Mouse (Mus musculus) hindbrain, embryonic 13.5 days (tissue): ENCODE measurements around the gene Bpifa2. TPM values are rescaled to one million over a fixed set of nuclear protein-coding genes. Genes with fewer than 3 reads are reported as not detected.

Source experiments
- ATAC-seq: fragments of 200-750 bp; cut with Nextera tagmentation; 2 replicates; pipeline ENCODE4 v1.8.0; 2017; ENCODE audit warnings: moderate TSS enrichment; ENCODE audit not compliant: low FRiP score
- H3K27ac ChIP-seq: fragments of 300-500 bp; sonication (generic); 2 replicates; pipeline ENCODE4 v1.5.1; 2015; ENCODE audit warnings: inconsistent platforms, mild to moderate bottlenecking, moderate library complexity
- H3K27me3 ChIP-seq: fragments of 300-500 bp; sonication (generic); 2 replicates; pipeline ENCODE4 v1.6.1; 2015; ENCODE audit warnings: mild to moderate bottlenecking, inconsistent platforms
- H3K36me3 ChIP-seq: fragments of 300-500 bp; sonication (generic); 2 replicates; pipeline ENCODE4 v1.6.1; 2015; ENCODE audit warnings: mild to moderate bottlenecking, inconsistent platforms
- H3K4me1 ChIP-seq: fragments of 300-500 bp; sonication (generic); replicated peaks from 2 replicates; pipeline ENCODE4 v1.6.1; 2015; ENCODE audit warnings: inconsistent platforms
- H3K4me2 ChIP-seq: fragments of 300-500 bp; sonication (generic); 2 replicates; pipeline ENCODE4 v1.6.1; 2015; ENCODE audit warnings: inconsistent platforms, mild to moderate bottlenecking, moderate library complexity
- H3K4me3 ChIP-seq: fragments of 300-500 bp; sonication (generic); 2 replicates; pipeline ENCODE4 v1.5.1; 2015; ENCODE audit warnings: mild to moderate bottlenecking, inconsistent platforms
- H3K9ac ChIP-seq: fragments of 300-500 bp; sonication (generic); 2 replicates; pipeline ENCODE4 v1.6.1; 2015; ENCODE audit warnings: mild to moderate bottlenecking, inconsistent platforms
- H3K9me3 ChIP-seq: fragments of 300-500 bp; sonication (generic); 2 replicates; pipeline ENCODE4 v1.6.1; 2016; ENCODE audit warnings: inconsistent platforms
- WGBS: fragments of 180-500 bp; shearing (Covaris S2); methylation state at CpG from one replicate; pipeline ENCODE4 v1.1.7; 2015; 5-methylcytosine and 5-hydroxymethylcytosine counted together
- polyA plus RNA-seq: library from polyadenylated mRNA; unstranded; fragments of >200 nt; fragmentation: Nextera tagmentation; extraction: Ambion mirVana; gene quantifications from 2 replicates; pipeline ENCODE4 v1.2.1, GENCODE M21; 2015

Bpifa2 gene
- polyA plus RNA-seq, result not detected in 2 replicates

DNA sequence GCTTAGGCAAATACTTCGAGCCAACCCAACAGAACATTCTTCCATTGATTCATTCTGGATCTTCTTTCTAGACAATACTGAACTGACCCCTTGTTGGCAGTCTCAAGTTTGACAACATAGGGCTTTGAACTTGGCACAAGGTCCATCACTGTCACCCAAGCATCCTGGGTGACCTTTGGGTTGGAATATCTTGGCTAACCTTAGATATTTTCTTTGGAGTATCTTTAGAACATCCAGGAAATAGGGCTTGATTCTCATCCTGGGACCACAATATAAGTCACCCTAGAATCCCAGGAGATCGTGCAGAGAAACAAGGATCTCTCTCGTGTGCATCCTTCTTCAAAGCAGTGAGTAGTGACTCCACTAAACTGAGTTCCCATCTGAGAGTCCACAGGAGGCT is at the start of gene Bpifa2:
Gene Bpifa2 (plus strand): TSS at position 301 of the 400 bp plus-strand sequence.
- Histone ChIP-seq H3K36me3 (no peaks in the 10 kb centered on the region), H3K9ac (no peak within 1 kb of the TSS), H3K27me3 (no peaks in the 10 kb centered on the region), H3K4me1 (no peaks in the 10 kb centered on the region), H3K4me2 (no peak within 1 kb of the TSS), H3K4me3 (no peak within 1 kb of the TSS), H3K9me3 (no peaks in the 10 kb centered on the region), H3K27ac (no peak within 1 kb of the TSS)
- no peak for ATAC-seq
- WGBS, result 86% methylated on average over 3 of the region's 3 CpGs

DNA sequence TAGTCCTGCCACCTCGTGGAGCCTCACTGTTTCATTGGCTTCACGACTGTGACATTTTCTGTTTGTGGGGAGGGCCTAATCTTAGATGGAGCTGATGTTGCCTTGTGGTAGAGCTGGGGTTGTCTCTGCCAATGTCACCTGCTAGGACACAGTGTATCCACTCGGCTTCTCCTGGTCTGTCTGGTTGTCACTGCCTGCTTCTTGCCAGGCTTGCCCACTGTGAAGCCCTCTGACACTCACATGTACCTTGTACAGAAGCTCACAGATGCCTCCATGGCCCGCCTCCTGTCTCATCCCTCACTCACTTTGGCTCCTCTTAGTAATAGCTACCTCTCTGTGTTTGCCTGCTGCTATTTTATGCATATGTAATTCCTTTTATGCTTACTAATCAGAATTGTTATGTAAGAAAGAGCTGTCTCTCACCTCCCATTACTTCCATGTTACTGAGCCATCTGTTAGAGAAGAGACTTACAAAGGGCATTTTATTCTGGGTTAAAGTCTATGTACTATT is 45.2 kb upstream of the Bpifa2 start:
- WGBS, result 78% methylated on average over 4 of the region's 4 CpGs
- no peak for ATAC-seq
- no peak overlapping the region for H3K27ac ChIP-seq

DNA sequence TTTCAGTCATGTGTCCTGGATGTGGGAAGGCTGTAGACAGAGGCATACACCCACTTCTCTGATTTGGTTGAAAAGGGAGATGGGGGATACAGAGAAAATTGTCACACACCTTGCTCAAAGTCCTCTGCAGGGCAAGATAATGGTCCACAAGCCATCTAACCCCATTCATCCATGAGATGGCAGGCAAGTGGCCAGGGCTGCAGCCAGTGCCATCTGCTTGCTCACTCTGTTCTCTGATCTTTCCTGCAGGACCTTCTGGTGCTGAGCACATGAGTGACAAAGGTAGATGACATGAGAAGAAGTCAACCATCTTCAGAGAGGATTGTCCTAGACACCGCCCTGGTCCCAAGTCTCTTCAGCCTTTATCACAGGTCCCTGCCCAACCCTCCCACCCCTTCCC is 44.7 kb upstream of the Bpifa2 start:
- Histone ChIP-seq H3K27ac (no peak overlapping the region), H3K4me1 (no peaks in the 10 kb centered on the region), H3K9ac (no peak overlapping the region), H3K36me3 (no peaks in the 10 kb centered on the region), H3K9me3 (no peaks in the 10 kb centered on the region), H3K27me3 (no peaks in the 10 kb centered on the region), H3K4me3 (no peak overlapping the region), H3K4me2 (no peak overlapping the region)
- WGBS, result 94% methylated on average over 1 of the region's 1 CpGs
- no peak for ATAC-seq

More for the DNA sequence above, 45.2 kb upstream of the Bpifa2 start:
- Histone ChIP-seq H3K36me3 (no peaks in the 10 kb centered on the region), H3K9me3 (no peaks in the 10 kb centered on the region), H3K9ac (no peak overlapping the region), H3K4me3 (no peak overlapping the region), H3K4me2 (no peak overlapping the region), H3K27me3 (no peaks in the 10 kb centered on the region), H3K4me1 (no peaks in the 10 kb centered on the region)

DNA sequence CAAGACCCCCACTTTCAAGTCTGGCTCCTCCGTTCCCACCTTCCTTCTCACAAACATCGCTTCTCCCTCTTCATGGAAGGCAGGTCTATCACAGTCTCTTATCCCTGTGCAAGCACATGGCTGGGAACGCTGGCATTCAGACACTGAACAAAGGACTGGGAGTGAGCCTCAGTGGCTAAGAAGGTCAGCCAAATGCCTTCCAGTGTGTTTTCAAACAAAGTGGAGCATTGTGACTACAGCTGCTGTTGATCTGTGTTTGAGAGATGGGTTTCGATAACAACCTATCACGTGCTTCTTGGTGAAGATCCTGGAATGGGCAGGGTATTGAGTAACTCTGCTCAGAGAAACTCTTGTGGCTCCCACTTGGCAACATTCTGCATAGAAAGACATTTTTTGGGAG is 37.8 kb upstream of the Bpifa2 start:
- Histone ChIP-seq H3K4me3 (no peak overlapping the region), H3K4me2 (no peak overlapping the region), H3K27ac (no peak overlapping the region), H3K9me3 (no peaks in the 10 kb centered on the region), H3K27me3 (no peaks in the 10 kb centered on the region), H3K9ac (no peak overlapping the region), H3K36me3 (no peaks in the 10 kb centered on the region), H3K4me1 (no peaks in the 10 kb centered on the region)
- no peak for ATAC-seq
- WGBS, result 58% methylated on average over 5 of the region's 5 CpGs

DNA sequence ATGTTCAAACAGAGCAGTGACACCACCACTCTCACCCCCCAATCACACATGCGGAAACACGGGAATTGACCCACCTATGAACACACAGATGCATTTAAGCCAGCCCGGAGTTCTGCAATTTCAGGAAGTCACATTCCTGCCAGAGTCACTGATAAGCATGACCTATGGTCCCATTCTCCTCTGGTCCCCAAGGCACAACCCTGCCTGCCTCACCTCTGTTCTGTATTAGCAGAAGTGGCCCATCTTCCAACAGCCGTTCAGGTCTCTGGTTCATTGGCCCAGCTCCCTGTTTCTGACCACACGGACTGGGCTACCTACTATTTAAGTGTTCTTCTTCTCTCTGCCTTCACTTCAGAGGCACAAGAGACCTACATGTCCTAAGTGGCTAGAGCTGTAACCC is 33.5 kb upstream of the Bpifa2 start, which contains the start of gene Bpifa6:
Gene Bpifa6 (plus strand): TSS at position 364 of the 400 bp plus-strand sequence.
- WGBS, result 87% methylated on average over 5 of the region's 5 CpGs
- Histone ChIP-seq H3K27me3 (no peaks in the 10 kb centered on the region), H3K4me2 (no peak within 1 kb of the TSS), H3K4me3 (no peak within 1 kb of the TSS), H3K36me3 (no peaks in the 10 kb centered on the region), H3K9ac (no peak within 1 kb of the TSS), H3K4me1 (no peaks in the 10 kb centered on the region), H3K9me3 (no peaks in the 10 kb centered on the region), H3K27ac (no peak within 1 kb of the TSS)
- no peak for ATAC-seq

DNA sequence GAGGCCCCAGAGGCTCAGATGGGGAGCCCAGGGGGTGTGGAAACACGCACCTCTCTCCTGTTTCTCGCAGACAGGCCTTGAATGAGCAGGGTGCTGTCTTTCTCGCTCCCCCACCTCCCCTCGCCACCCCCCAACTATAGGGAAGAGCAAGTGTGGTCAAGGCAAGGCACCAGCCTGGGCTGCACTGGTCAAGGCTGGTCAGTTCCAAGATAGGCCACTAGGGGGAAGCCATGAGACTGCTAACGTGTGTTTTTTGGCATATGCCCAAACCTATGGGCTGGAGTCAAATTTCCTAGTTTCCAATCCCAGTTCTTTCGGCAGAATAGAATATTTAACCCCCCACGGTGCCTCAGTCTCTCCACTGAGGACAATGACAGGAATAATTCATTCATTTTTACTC is 12.3 kb upstream of the Bpifa2 start:
- Histone ChIP-seq H3K36me3 (no peaks in the 10 kb centered on the region), H3K27ac (no peak overlapping the region), H3K9me3 (no peaks in the 10 kb centered on the region), H3K27me3 (no peaks in the 10 kb centered on the region), H3K4me3 (no peak overlapping the region), H3K4me1 (no peaks in the 10 kb centered on the region), H3K9ac (no peak overlapping the region), H3K4me2 (no peak overlapping the region)
- WGBS, result 8% methylated on average over 7 of the region's 7 CpGs
- no peak for ATAC-seq

DNA sequence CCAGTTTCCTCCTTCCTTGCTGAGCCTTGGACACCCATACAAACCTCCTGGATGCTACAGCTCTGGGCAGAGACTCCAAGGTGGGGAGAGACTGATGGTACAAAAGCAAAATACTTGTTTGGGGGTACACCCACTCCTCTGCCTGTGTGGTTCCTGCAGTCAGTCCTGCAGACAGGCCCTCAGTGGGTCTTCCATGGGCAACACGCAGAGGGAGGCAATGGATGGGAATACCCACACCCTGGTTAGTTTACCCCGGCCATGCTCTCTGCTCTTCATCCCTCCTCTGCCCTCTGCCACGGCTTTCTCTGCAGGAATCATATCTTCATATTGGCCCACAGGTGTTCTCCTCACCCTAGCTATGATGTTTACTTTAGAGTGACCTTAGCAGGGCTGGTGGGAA is 7.6 kb upstream of the Bpifa2 start:
- H3K36me3 ChIP-seq, result no peaks in the 10 kb centered on the region
- H3K27me3 ChIP-seq, result no peaks in the 10 kb centered on the region
- H3K4me3 ChIP-seq, result no peak overlapping the region
- no peaks in the 10 kb centered on the region for H3K4me1 ChIP-seq
- 84% methylated on average over 3 of the region's 3 CpGs for WGBS
- no peak overlapping the region for H3K27ac ChIP-seq
- no peaks in the 10 kb centered on the region for H3K9me3 ChIP-seq
- ATAC-seq, result no peak
- no peak overlapping the region for H3K9ac ChIP-seq
- H3K4me2 ChIP-seq, result no peak overlapping the region

DNA sequence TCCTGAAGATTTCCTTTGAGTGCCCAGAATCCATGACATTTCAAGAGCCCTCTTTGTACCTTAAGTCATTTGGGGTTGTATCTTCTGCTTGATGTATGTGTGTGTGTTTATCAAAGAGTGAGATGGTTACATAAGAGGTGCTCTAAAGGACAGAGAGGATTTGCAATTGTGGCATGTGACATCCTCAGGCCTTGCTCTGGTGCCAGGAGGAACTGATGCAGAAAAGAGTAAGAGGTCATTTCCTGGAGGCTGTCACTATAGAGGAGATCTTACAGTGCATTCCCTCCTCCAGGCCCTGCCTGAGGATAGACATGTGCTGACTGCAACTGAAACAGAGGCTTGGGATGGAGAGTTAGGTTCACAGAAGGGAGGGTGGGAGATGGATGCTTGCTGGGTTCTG is 7.0 kb upstream of the Bpifa2 start:
- H3K4me2 ChIP-seq, result no peak overlapping the region
- H3K27me3 ChIP-seq, result no peaks in the 10 kb centered on the region
- no peaks in the 10 kb centered on the region for H3K9me3 ChIP-seq
- H3K4me3 ChIP-seq, result no peak overlapping the region
- no peaks in the 10 kb centered on the region for H3K4me1 ChIP-seq
- no peak overlapping the region for H3K9ac ChIP-seq
- no peaks in the 10 kb centered on the region for H3K36me3 ChIP-seq
- no peak overlapping the region for H3K27ac ChIP-seq
- no peak for ATAC-seq

DNA sequence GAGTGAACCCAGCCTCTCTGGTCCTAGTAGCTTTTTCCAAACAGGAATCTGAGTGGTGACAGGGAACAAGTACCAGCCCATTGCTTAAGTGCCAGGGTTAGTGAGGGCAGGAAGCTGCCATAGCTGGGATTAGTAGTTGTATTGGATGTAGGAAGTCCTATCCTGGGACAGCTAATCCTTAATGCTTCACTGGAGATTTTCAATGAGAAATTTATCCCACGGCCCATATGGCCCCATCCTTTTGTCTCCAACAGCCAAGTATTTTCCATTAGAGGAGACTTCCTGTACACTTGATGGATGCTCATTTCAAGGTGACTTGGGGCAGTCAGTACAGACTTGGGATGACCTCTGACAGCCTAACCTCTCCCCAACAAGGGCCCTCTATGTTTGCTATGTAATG is 3.6 kb upstream of the Bpifa2 start:
- WGBS, result 30% methylated on average over 1 of the region's 1 CpGs
- Histone ChIP-seq H3K4me3 (no peak overlapping the region), H3K9me3 (no peaks in the 10 kb centered on the region), H3K4me2 (no peak overlapping the region), H3K27ac (no peak overlapping the region), H3K4me1 (no peaks in the 10 kb centered on the region), H3K36me3 (no peaks in the 10 kb centered on the region), H3K27me3 (no peaks in the 10 kb centered on the region), H3K9ac (no peak overlapping the region)
- no peak for ATAC-seq

DNA sequence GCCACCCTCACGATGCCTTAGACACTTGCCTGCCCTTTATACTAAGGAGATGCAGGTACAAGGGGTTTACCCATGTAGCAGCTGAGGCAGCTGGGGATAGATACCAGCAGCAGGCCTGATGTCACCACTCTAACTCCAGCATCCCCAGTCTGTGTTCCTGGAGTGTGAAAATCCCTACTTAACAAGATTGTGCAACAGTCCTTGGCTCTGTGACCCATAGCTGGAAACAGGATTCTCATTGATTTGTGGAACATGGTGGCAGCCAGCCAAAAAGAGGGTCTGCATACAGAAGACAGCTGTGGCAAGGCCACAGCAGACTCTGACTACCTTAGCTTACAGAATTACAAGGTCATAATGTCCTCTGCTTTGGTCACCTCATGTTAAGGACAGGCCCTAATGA is 3.0 kb upstream of the Bpifa2 start:
- no peak for ATAC-seq
- Histone ChIP-seq H3K4me3 (no peak overlapping the region), H3K9me3 (no peaks in the 10 kb centered on the region), H3K4me1 (no peaks in the 10 kb centered on the region), H3K4me2 (no peak overlapping the region), H3K27me3 (no peaks in the 10 kb centered on the region), H3K27ac (no peak overlapping the region), H3K36me3 (no peaks in the 10 kb centered on the region), H3K9ac (no peak overlapping the region)
- WGBS, result 91% methylated on average over 1 of the region's 1 CpGs

DNA sequence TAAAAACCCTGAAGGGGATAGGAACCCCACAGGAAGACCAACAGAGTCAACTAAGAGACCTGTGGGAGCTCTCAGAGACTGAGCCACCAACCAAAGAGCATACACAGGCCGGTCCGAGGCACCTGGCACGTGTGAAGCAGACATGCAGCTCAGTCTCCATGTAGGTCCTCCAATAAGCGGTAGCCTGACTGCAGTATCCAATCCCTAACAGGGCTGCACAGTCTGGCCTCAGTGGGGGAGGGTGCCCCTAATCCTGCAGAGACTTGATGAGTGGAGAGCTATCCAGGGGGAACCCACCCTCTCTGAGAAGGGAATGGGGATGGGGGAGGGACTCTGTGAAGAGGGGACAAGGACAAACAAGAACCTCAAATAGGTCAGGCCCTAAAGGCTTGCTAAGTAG is 2.3 kb upstream of the Bpifa2 start:
- 85% methylated on average over 4 of the region's 4 CpGs for WGBS
- H3K4me3 ChIP-seq, result no peak overlapping the region
- H3K9ac ChIP-seq, result no peak overlapping the region
- H3K27me3 ChIP-seq, result no peaks in the 10 kb centered on the region
- no peak overlapping the region for H3K4me2 ChIP-seq
- H3K9me3 ChIP-seq, result no peaks in the 10 kb centered on the region
- H3K27ac ChIP-seq, result no peak overlapping the region
- H3K36me3 ChIP-seq, result no peaks in the 10 kb centered on the region
- ATAC-seq, result no peak
- no peaks in the 10 kb centered on the region for H3K4me1 ChIP-seq

DNA sequence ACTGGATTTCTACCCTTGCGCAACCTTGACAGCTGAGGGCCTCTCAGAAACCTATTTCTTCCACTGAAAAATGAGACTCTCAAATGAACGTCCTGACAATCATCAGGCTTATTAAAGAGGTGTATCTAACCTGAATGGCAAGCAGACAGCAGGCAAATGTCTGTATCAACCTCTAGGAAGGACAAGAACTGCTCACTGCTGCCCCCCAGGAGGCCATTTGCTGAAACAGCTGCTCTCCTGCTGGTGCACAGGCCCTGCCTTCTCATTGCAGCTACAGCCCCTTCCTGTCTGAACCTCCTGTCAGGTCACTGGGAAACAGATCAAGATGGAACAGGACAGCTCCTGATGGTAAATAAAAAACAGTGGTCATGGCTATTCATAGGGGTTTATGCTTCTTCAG is 1.7 kb upstream of the Bpifa2 start:
- no peaks in the 10 kb centered on the region for H3K27me3 ChIP-seq
- no peak overlapping the region for H3K4me3 ChIP-seq
- 82% methylated on average over 2 of the region's 2 CpGs for WGBS
- H3K36me3 ChIP-seq, result no peaks in the 10 kb centered on the region
- no peak overlapping the region for H3K9ac ChIP-seq
- no peak overlapping the region for H3K4me2 ChIP-seq
- no peak for ATAC-seq
- H3K4me1 ChIP-seq, result no peaks in the 10 kb centered on the region
- H3K9me3 ChIP-seq, result no peaks in the 10 kb centered on the region
- H3K27ac ChIP-seq, result no peak overlapping the region

DNA sequence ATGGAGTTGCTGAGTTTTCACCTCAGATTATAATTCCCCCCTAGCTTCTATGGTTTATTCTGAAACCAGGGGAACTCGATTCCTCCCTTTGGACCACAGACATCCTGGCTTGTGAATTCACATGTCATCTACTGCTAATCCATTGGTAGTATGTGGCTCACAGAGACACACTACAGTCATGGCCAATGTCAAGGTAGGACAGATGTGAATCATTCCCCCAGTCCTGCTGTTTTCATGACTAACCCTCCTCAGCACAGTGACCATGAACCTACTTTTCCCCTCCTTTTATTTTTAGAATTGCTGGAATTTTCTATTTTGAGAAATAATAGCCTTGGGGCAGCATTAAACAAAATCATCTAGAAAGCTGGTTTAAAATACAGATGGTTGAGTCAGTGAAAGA is 684 bp upstream of the Bpifa2 start:
- WGBS, result 90% methylated on average over 1 of the region's 1 CpGs
- H3K4me2 ChIP-seq, result no peak overlapping the region
- ATAC-seq, result no peak
- H3K27ac ChIP-seq, result no peak overlapping the region
- no peaks in the 10 kb centered on the region for H3K27me3 ChIP-seq
- no peak overlapping the region for H3K4me3 ChIP-seq
- H3K9me3 ChIP-seq, result no peaks in the 10 kb centered on the region
- no peaks in the 10 kb centered on the region for H3K4me1 ChIP-seq
- H3K36me3 ChIP-seq, result no peaks in the 10 kb centered on the region
- H3K9ac ChIP-seq, result no peak overlapping the region

DNA sequence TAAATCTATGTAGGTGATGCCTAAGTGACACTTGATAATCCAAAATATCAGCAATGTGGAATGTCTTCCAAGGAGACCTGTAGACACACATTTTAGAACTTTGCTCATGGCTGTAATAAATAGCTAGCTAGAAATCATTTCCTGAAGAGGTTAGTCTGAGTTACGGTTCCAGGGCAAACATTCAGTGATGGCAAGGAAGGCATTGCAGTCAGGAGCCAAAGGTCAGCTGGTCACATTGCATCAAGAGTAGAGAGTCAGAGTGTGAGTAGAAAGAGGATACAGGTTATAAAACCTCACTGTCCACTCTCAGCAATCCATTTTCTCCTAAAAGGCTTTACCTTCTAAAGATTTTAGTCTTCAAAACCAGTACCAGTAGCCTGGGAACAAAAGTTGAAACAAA is 9.9 kb downstream of the Bpifa2 start:
- H3K4me2 ChIP-seq, result no peak overlapping the region
- no peaks in the 10 kb centered on the region for H3K36me3 ChIP-seq
- no peak for ATAC-seq
- 85% methylated on average over 1 of the region's 1 CpGs for WGBS
- H3K27me3 ChIP-seq, result no peaks in the 10 kb centered on the region
- H3K4me3 ChIP-seq, result no peak overlapping the region
- H3K27ac ChIP-seq, result no peak overlapping the region
- H3K4me1 ChIP-seq, result no peaks in the 10 kb centered on the region
- no peak overlapping the region for H3K9ac ChIP-seq
- H3K9me3 ChIP-seq, result no peaks in the 10 kb centered on the region
